Mouse (Mus musculus) cortical plate, adult 2 months (tissue): ENCODE results near the gene Csrnp1.

Experiments used
- CTCF ChIP-seq: fragments of 200-500 bp; IDR thresholded peaks from 2 replicates; pipeline ENCODE4 v1.5.1; 2011; ENCODE audit warnings: mild to moderate bottlenecking, control low read depth, low read length; ENCODE audit not compliant: insufficient read depth; ENCODE audit errors: extremely low read depth
- POLR2A ChIP-seq: fragments of 200-500 bp; IDR thresholded peaks from 2 replicates; pipeline ENCODE4 v1.6.1; 2011; ENCODE audit warnings: mild to moderate bottlenecking, low read length, control low read depth; ENCODE audit not compliant: insufficient read depth; ENCODE audit errors: extremely low read depth

- TF ChIP-seq POLR2A (no peak), CTCF (no peak)
These were observed 11.6 kb upstream of the Csrnp1 start for GRCm38 (mm10) chr9:119996080-119996479.
